Mouse (Mus musculus) kidney, adult 2 months (tissue): ENCODE measurements around the gene Arpc4.

Source experiments
- CTCF ChIP-seq: fragments of 200-500 bp; conservative IDR thresholded peaks from 2 replicates; pipeline ENCODE4 v1.5.1; 2011; ENCODE audit warnings: low read depth, mild to moderate bottlenecking, control low read depth, low read length, moderate library complexity, mixed read lengths; ENCODE audit not compliant: insufficient read depth, insufficient read length
- POLR2A ChIP-seq: fragments of 200-500 bp; IDR thresholded peaks from one replicate; pipeline ENCODE4 v1.6.1; 2011; ENCODE audit warnings: low read depth, low read length, control low read depth

- TF ChIP-seq CTCF (no peak), POLR2A (no peak)
Measured at GRCm38 (mm10) chr6:113379246-113379645, 1.3 kb downstream of the Arpc4 start.
